Mouse (Mus musculus) kidney, embryonic 15.5 days (tissue): ENCODE measurements around the gene Il12b. TPM values are rescaled to one million over a fixed set of nuclear protein-coding genes. Genes with fewer than 3 reads are reported as not detected.

Experiments used
- ATAC-seq: fragments of 200-750 bp; cut with Nextera tagmentation; replicated peaks from 2 replicates; pipeline ENCODE4 v1.8.0; 2017; ENCODE audit warnings: moderate TSS enrichment; ENCODE audit not compliant: low FRiP score
- H3K27ac ChIP-seq: fragments of 300-500 bp; sonication (generic); 2 replicates; pipeline ENCODE4 v1.5.1; 2015; ENCODE audit warnings: mild to moderate bottlenecking, inconsistent platforms
- H3K27me3 ChIP-seq: fragments of 300-500 bp; sonication (generic); 2 replicates; pipeline ENCODE4 v1.6.1; 2015; ENCODE audit warnings: inconsistent platforms
- H3K36me3 ChIP-seq: fragments of 300-500 bp; sonication (generic); 2 replicates; pipeline ENCODE4 v1.6.1; 2015; ENCODE audit warnings: inconsistent platforms
- H3K4me1 ChIP-seq: fragments of 300-500 bp; sonication (generic); 2 replicates; pipeline ENCODE4 v1.6.1; 2015; ENCODE audit warnings: inconsistent platforms
- H3K4me2 ChIP-seq: fragments of 300-500 bp; sonication (generic); 2 replicates; pipeline ENCODE4 v1.6.1; 2015; ENCODE audit warnings: moderate library complexity, mild to moderate bottlenecking, inconsistent platforms
- H3K4me3 ChIP-seq: fragments of 300-500 bp; sonication (generic); replicated peaks from 2 replicates; pipeline ENCODE4 v1.5.1; 2015; ENCODE audit warnings: mild to moderate bottlenecking, inconsistent platforms
- H3K9ac ChIP-seq: fragments of 300-500 bp; sonication (generic); 2 replicates; pipeline ENCODE4 v1.6.1; 2015; ENCODE audit warnings: mild to moderate bottlenecking, inconsistent platforms
- H3K9me3 ChIP-seq: fragments of 300-500 bp; sonication (generic); replicated peaks from 2 replicates; pipeline ENCODE4 v1.6.1; 2016; ENCODE audit warnings: inconsistent platforms
- WGBS: fragments of 180-500 bp; shearing (Covaris S2); methylation state at CpG from one replicate; pipeline ENCODE4 v1.1.7; 2015; ENCODE audit warnings: mixed read lengths; 5-methylcytosine and 5-hydroxymethylcytosine counted together
- polyA plus RNA-seq: library from polyadenylated mRNA; unstranded; fragments of >200 nt; fragmentation: Nextera tagmentation; extraction: Ambion mirVana; gene quantifications from 2 replicates; pipeline ENCODE4 v1.2.1, GENCODE M21; 2015

The Il12b gene
- polyA plus RNA-seq, 1 experiment from 2014 or later, result not detected

DNA sequence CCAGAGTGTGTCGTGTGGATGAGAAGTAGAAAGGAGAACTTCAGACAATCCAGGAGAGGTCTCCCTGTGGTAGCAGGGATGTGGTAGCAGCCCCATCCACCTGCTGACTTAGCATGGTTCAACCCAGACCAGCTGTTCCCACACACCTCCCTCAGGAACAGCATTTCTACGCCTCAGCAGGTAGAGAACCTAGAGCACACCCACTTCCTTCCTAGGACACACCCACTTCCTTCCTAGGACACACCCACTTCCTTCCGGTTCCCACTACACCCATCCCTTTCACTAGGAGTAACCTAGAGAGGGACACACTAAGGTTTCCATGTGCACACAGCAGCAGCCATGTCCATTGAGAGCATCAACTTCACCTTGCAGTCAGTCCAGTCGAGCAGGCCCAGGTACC, 4.5 kb upstream of the Il12b start:
- no peak overlapping the region for H3K4me3 ChIP-seq
- H3K9ac ChIP-seq, result no peak overlapping the region
- H3K36me3 ChIP-seq, result no peaks in the 10 kb centered on the region
- H3K4me1 ChIP-seq, result peaks cover 9% of the 10 kb centered on the region
- ATAC-seq, result no peak
- no peak overlapping the region for H3K27ac ChIP-seq
- H3K4me2 ChIP-seq, result no peak overlapping the region
- 86% methylated on average over 4 of the region's 4 CpGs for WGBS
- no peaks in the 10 kb centered on the region for H3K9me3 ChIP-seq
- peaks cover 4% of the 10 kb centered on the region; the same call in 1 of the 2 replicates for H3K27me3 ChIP-seq

DNA sequence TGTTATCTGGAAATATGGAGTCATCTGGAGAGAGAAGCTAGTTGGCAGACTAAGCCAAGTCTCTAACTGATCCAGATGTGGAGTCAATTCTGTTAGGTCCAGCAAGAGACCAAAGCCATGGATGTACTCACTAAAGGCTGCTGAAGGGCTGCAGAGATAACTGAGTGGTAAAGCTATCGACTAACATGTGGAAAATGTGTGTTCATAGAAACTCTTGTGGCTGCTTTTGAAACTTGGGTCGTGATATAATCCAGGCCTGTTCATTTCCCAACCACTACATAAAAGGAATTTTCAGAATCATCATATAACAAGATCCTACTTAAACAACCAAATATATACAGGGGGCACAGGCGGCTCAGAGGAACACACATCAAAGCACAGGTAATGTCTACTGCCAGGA, 2.3 kb upstream of the Il12b start:
- H3K27me3 ChIP-seq, result peaks cover 4% of the 10 kb centered on the region; the same call in 1 of the 2 replicates
- no peaks in the 10 kb centered on the region for H3K36me3 ChIP-seq
- H3K4me3 ChIP-seq, result no peak overlapping the region
- H3K9me3 ChIP-seq, result no peaks in the 10 kb centered on the region
- ATAC-seq, result no peak
- peaks cover 9% of the 10 kb centered on the region for H3K4me1 ChIP-seq
- 80% methylated on average over 3 of the region's 3 CpGs for WGBS
- no peak overlapping the region for H3K9ac ChIP-seq
- no peak overlapping the region for H3K4me2 ChIP-seq
- H3K27ac ChIP-seq, result no peak overlapping the region

DNA sequence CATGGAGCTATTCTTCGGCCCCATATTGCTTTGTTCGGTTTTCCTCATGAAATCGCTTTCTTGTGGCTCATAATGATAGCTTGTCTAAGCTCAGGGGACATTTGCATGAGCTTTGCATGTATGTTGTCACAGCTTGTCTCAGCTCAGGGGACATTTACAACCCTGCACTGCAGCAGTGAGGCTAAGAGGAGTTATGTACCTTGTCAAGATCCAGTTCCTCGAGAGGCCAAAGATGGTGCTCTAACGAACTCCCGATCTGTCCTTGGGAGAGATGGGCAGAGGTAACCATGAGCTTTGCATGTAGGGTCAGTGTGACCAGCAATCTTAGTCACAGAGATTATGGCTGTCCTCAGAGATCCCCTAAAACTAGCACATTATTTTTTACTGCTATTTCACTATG, 1.5 kb upstream of the Il12b start:
- H3K4me2 ChIP-seq, result peak overlapping the region; percentile 74
- ATAC-seq, result no peak
- H3K27me3 ChIP-seq, result peaks cover 4% of the 10 kb centered on the region; the same call in 1 of the 2 replicates
- H3K27ac ChIP-seq, result no peak overlapping the region
- H3K4me1 ChIP-seq, result peaks cover 9% of the 10 kb centered on the region
- H3K9me3 ChIP-seq, result no peaks in the 10 kb centered on the region
- no peak overlapping the region; the same call in 1 of the 2 replicates for H3K4me3 ChIP-seq
- H3K9ac ChIP-seq, result no peak overlapping the region
- H3K36me3 ChIP-seq, result no peaks in the 10 kb centered on the region
- 65% methylated on average over 6 of the region's 6 CpGs for WGBS

DNA sequence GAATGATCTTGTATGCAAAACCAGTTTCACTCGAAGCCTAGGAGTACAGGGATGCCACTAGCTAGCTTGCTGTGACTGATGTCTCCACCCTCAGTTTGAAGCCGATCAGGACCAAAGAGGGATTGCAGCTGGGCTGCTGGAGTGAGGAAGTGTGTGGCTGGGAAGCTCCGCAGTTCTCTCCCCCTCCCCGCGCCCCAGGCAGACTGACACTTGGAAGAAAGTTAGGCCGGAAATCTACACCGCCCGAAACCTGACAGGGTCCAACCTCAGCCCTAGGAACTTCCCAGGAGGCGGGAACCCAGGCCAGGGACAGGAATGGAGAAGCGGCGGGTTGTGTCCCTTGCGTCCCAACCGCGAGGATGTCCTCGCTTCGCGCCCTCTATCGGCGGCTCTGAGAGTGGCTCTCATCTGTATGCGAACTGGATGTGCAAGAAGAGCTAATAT, 1.1 kb upstream of the Il12b start:
- Histone ChIP-seq H3K9me3 (no peaks in the 10 kb centered on the region), H3K4me2 (peak overlapping the region; percentile 74), H3K27ac (0 out of 2 replicates have a peak overlapping the region, but pooled peaks have one; percentile 9), H3K27me3 (peaks cover 4% of the 10 kb centered on the region; the same call in 1 of the 2 replicates), H3K4me3 (peak overlapping the region; percentile 44), H3K36me3 (no peaks in the 10 kb centered on the region), H3K4me1 (peaks cover 9% of the 10 kb centered on the region), H3K9ac (0 out of 2 replicates have a peak overlapping the region, but pooled peaks have one; percentile 38)
- WGBS, result 1% methylated on average over 20 of the region's 20 CpGs
- peak; percentile 83 for ATAC-seq

DNA sequence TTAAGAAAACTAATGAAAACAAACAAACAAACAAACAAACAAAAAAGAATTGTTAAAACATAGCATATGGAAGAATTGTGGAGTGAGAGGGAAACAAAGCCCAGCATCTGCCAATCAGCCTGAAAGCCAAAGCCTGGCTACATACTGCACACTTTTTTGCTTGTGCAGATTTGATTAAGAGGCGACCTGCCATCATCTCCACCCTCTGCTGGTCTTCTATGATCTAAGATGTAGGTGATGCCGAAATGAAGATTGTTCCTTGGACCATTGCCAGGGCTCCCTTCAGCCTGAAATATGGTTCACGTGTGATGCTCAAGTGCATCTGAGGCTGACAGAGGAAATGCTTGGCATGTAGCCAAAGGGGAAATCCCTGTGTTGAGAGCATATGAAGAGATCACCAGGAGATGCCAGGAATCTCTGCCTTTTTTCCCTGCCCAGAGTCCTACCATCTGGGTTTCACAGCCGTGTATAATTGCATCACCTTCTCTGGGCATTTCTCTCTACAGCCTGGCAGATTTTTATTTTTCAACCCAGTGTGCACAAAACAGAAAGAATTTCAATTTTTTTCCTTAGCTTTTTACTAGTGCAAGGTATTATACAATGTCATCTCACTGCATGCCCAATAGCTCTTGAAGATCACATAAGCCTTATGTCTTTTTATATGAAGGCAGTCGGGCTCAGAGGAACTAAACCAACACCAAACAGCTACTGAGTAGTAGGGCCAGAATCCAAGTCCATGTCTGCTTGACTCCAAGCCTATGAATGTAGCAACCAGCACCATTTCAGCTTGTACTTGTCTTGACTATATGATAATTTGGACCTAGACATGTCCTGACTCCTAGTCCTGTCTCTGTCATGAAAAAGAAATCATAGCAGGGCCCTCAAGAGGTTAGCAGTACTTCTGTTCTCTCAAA, 2.0 kb downstream of the Il12b start:
- H3K4me3 ChIP-seq, result no peak overlapping the region
- no peaks in the 10 kb centered on the region for H3K9me3 ChIP-seq
- no peak overlapping the region for H3K9ac ChIP-seq
- H3K27me3 ChIP-seq, result peaks cover 4% of the 10 kb centered on the region; the same call in 1 of the 2 replicates
- H3K4me2 ChIP-seq, result no peak overlapping the region
- H3K4me1 ChIP-seq, result peaks cover 14% of the 10 kb centered on the region
- H3K27ac ChIP-seq, result no peak overlapping the region
- no peaks in the 10 kb centered on the region for H3K36me3 ChIP-seq
- ATAC-seq, result no peak
- 58% methylated on average over 5 of the region's 5 CpGs for WGBS

DNA sequence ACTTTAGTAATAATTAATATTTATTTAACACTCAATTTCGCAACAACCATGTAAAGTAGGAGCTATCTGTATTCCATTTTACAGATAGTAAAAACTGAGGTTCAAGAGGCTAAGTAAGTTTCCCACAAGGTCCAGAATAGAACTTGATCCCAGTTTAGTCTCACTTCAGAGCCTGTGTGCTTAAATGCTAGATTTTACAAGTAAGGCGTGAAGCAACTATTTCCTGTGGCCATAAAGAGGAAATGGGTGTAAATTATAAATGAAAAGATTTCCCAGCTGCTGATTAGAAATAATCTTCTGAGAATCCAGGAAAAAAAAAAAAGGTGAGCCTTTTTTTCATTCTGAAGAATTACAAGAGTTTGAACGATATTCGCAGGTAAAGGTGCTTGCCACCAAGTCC, 5.2 kb downstream of the Il12b start:
- H3K36me3 ChIP-seq, result no peaks in the 10 kb centered on the region
- H3K9me3 ChIP-seq, result no peaks in the 10 kb centered on the region
- no peak overlapping the region for H3K4me2 ChIP-seq
- no peak for ATAC-seq
- WGBS, result 84% methylated on average over 4 of the region's 4 CpGs
- H3K27ac ChIP-seq, result no peak overlapping the region
- H3K9ac ChIP-seq, result no peak overlapping the region
- no peak overlapping the region for H3K4me3 ChIP-seq
- H3K27me3 ChIP-seq, result no peaks in the 10 kb centered on the region
- 0 out of 2 replicates have a peak, but pooled peaks cover 5% of the 10 kb centered on the region for H3K4me1 ChIP-seq

DNA sequence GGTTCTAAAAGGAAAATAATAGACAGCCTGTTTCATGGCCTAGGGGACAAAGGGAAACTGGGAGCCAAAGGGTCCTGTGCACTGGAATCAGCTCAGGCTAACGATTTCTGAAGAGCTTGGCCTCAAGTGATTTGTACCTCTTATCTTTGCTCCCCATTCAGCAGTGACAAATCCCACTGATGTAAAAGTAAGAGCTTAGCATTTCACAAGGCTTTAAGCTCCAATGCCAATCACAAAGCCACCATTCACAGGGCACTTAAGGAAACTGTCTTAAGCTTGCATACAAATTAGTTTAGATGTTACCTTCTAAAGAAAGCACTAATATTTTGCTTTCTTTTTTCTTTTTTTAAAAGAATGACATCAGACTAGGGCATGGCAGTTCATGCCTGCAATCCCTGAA, 6.1 kb downstream of the Il12b start:
- Histone ChIP-seq H3K27me3 (no peaks in the 10 kb centered on the region), H3K4me1 (0 out of 2 replicates have a peak, but pooled peaks cover 5% of the 10 kb centered on the region), H3K4me3 (no peak overlapping the region), H3K9me3 (no peaks in the 10 kb centered on the region), H3K27ac (no peak overlapping the region), H3K9ac (no peak overlapping the region), H3K36me3 (no peaks in the 10 kb centered on the region), H3K4me2 (no peak overlapping the region)
- WGBS, result 26% methylated on average over 1 of the region's 1 CpGs
- no peak for ATAC-seq

DNA sequence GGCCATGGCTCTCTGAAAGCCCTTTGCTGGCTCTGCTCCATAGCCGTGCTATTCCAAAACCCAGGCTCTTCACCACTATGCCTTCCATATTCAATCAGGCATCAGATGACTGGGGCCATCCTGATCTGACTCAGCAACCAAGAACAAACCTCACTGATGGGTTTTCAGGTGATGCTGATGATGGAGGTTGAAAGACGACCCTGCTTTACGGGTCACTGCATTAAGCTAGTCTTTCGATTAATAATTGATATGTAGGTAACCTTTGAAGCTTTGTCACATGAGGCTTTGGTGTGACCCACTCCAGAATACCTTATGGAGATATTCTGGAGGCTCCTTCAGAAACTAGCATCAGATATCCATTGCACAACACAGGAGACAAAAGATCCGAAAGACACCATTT, 6.6 kb downstream of the Il12b start:
- ATAC-seq, result no peak
- H3K27me3 ChIP-seq, result no peaks in the 10 kb centered on the region

DNA sequence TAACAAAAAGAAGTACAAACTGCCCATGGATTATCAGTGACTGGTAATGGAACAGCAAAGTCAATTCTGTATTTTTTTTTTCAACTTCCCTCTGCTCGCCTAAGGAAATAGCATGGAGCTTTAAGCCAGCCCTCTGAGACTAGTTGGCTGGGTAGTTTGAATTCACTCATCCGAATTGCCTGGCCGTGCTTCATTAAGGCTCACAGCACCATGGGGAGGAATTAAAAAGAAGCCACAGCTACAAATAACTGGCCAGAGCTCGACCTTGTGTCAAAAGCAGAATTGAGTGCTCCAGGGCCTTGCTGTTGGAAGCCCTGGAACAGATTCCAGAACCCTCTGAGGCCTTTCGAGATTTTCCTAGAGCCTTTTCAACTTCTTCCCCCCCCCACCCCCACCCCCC, 8.8 kb downstream of the Il12b start:
- no peak overlapping the region for H3K27ac ChIP-seq
- WGBS, result 24% methylated on average over 5 of the region's 5 CpGs
- no peak overlapping the region for H3K4me3 ChIP-seq
- no peaks in the 10 kb centered on the region for H3K36me3 ChIP-seq
- H3K4me1 ChIP-seq, result 0 out of 2 replicates have a peak, but pooled peaks cover 5% of the 10 kb centered on the region
- no peak for ATAC-seq
- H3K9me3 ChIP-seq, result no peaks in the 10 kb centered on the region
- H3K27me3 ChIP-seq, result no peaks in the 10 kb centered on the region
- no peak overlapping the region for H3K4me2 ChIP-seq
- no peak overlapping the region for H3K9ac ChIP-seq

More for the DNA sequence above, 6.6 kb downstream of the Il12b start:
- Histone ChIP-seq H3K4me3 (no peak overlapping the region), H3K9ac (no peak overlapping the region), H3K4me2 (no peak overlapping the region), H3K4me1 (0 out of 2 replicates have a peak, but pooled peaks cover 5% of the 10 kb centered on the region), H3K36me3 (no peaks in the 10 kb centered on the region), H3K9me3 (no peaks in the 10 kb centered on the region), H3K27ac (no peak overlapping the region)
- WGBS, result 65% methylated on average over 5 of the region's 5 CpGs

DNA sequence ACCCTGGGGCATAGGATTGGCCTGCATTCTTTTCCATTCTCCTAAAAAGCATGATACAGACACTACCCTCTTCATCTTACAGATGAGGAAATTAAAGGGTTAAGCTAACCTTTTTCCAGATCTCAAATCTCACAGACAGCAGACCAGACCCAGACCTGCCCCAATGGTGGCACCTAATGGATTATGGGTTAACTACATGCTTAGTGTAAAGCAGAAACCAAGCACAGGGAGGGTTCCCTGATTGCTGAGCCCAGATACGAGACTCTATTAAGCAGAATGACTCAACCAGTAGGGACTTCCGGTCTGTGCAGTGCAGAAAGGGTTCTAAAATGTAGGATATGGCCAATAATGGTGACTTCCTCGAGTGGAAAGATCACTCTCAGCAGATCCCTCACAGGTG, 10.6 kb downstream of the Il12b start:
- no peak overlapping the region for H3K4me2 ChIP-seq
- no peak overlapping the region for H3K9ac ChIP-seq
- 0 out of 2 replicates have a peak, but pooled peaks cover 5% of the 10 kb centered on the region for H3K4me1 ChIP-seq
- no peak for ATAC-seq
- 50% methylated on average over 3 of the region's 3 CpGs for whole genome bisulfite sequencing
- no peak overlapping the region for H3K27ac ChIP-seq
- no peaks in the 10 kb centered on the region for H3K36me3 ChIP-seq
- H3K9me3 ChIP-seq, result no peaks in the 10 kb centered on the region
- no peak overlapping the region for H3K4me3 ChIP-seq
- no peaks in the 10 kb centered on the region for H3K27me3 ChIP-seq

DNA sequence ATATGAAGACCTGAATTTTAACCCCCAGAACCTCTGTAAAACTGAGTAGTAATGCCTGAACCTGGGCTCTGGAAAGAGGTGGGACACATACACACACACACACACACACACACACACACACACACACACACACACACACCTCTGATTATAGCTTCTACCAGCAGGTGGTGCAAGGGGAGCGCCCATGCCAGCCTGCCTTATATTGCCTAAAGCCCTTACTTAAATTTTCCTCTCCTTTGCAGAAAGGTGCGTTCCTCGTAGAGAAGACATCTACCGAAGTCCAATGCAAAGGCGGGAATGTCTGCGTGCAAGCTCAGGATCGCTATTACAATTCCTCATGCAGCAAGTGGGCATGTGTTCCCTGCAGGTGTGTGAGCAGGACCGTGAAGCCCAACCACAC, 12.4 kb downstream of the Il12b start:
- H3K4me1 ChIP-seq, result no peaks in the 10 kb centered on the region
- H3K4me3 ChIP-seq, result no peak overlapping the region
- WGBS, result 70% methylated on average over 8 of the region's 8 CpGs
- H3K9ac ChIP-seq, result no peak overlapping the region
- no peaks in the 10 kb centered on the region for H3K27me3 ChIP-seq
- H3K4me2 ChIP-seq, result no peak overlapping the region
- no peaks in the 10 kb centered on the region for H3K9me3 ChIP-seq
- H3K27ac ChIP-seq, result no peak overlapping the region
- no peaks in the 10 kb centered on the region for H3K36me3 ChIP-seq
- no peak for ATAC-seq

DNA sequence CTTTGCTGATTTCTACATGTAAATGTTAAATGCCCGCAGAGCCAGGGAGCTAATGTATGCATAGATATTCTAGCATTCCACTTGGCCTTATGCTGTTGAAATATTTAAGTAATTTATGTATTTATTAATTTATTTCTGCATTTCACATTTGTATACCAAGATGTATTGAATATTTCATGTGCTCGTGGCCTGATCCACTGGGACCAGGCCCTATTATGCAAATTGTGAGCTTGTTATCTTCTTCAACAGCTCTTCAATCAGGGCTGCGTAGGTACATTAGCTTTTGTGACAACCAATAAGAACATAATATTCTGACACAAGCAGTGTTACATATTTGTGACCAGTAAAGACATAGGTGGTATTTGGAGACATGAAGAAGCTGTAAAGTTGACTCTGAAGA, 13.5 kb downstream of the Il12b start:
- no peak for ATAC-seq
- H3K27me3 ChIP-seq, result no peaks in the 10 kb centered on the region
- H3K9ac ChIP-seq, result no peak overlapping the region
- H3K36me3 ChIP-seq, result no peaks in the 10 kb centered on the region
- 92% methylated on average over 3 of the region's 3 CpGs for WGBS
- no peaks in the 10 kb centered on the region for H3K9me3 ChIP-seq
- no peaks in the 10 kb centered on the region for H3K4me1 ChIP-seq
- H3K4me2 ChIP-seq, result no peak overlapping the region
- no peak overlapping the region for H3K4me3 ChIP-seq
- H3K27ac ChIP-seq, result no peak overlapping the region
